Mouse (Mus musculus) B cell, adult (primary cell): ENCODE measurements around the gene Ppp6r2. TPM values are rescaled to one million over a fixed set of nuclear protein-coding genes. Genes with fewer than 3 reads are reported as not detected.

Source experiments
- total RNA-seq: library from RNA; stranded (reverse); gene quantifications from 4 replicates; pipeline ENCODE4 v1.2.4, GENCODE M21; 2023; ENCODE audit not compliant: inconsistent age

The Ppp6r2 gene
- total RNA-seq = 57.9 to 61.0 TPM (median 59.6 TPM) in 4 replicates

GRCm38 (mm10) chr15:89210915-89211715 is at the start of gene Ppp6r2:
Gene Ppp6r2, plus strand, starts transcription at chr15:89211553.

GRCm38 (mm10) chr15:89180571-89181229 is 30.7 kb upstream of the Ppp6r2 start, which contains the start of gene Plxnb2:
Gene Plxnb2, minus strand, starts transcription at chr15:89180788.

DNA sequence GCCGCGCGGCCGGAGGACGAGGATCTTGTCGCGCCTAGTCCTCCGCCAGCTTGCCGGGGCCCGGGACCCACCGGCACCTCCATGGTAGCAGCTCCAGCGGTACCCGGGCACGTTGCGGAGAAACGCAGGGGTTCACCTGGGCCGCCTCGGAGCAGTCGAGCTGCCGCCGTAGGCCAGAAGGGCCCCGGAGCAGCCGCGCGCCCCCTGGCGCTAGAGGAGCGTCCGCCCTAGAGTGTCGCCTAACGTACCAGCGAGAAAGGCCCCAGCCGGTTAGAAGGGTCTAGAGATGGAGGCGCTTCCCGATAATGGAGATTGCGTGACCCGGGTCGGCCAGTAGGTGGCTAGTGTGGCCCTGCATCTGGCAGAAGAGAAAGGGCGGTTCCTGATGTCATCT is 15.0 kb upstream of the Ppp6r2 start, which contains the start of gene Dennd6b:
TSS of gene Dennd6b (minus strand) at position 184 of the 394 bp plus-strand sequence.

GRCm38 (mm10) chr15:89315190-89315731 is 103.9 kb downstream of the Ppp6r2 start, which contains the start of gene Sbf1:
Gene Sbf1, minus strand, starts transcription at chr15:89315311.

GRCm38 (mm10) chr15:89322670-89323522 is 111.5 kb downstream of the Ppp6r2 start, which contains the start of gene Adm2:
Gene Adm2, plus strand, starts transcription at chr15:89322720.

DNA sequence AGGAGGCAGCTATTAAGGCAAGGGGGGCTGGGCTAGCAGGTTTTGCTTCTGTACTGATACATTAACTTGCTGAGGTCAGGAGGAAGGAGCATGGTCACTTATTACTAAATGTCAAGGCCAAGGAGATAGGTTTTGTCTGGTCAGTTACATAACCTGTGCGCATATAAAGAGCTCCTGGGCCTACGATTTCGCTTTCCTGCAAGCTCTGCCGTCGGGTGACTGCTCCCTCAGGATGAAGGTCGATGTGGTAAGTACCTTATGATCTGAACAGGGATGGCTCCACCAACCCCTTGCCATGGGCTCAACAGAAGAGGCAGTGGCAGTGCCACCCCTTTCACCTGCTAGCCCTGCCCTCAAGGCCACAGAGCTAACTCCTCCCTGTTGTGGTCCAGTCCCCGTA is 122.9 kb downstream of the Ppp6r2 start, which contains the start of gene Miox:
TSS of gene Miox (plus strand) at position 128 of the 400 bp plus-strand sequence.

Other genes with a start within 250 kb of the Ppp6r2 start
- not detected in 4 replicates for gene Mlc1, start 232.5 kb upstream of the Ppp6r2 start, total RNA-seq
- gene Mov10l1, start 228.6 kb upstream of the Ppp6r2 start, total RNA-seq = not detected in 4 replicates
- gene Panx2, start 151.8 kb upstream of the Ppp6r2 start, total RNA-seq = not detected in 4 replicates
- gene Trabd, start 136.4 kb upstream of the Ppp6r2 start, total RNA-seq = 52.0 to 60.0 TPM (median 55.2 TPM) in 4 replicates
- gene Selenoo, start 122.5 kb upstream of the Ppp6r2 start, total RNA-seq = 25.5 to 30.5 TPM (median 26.4 TPM) in 4 replicates
- 49.7 to 54.4 TPM (median 51.7 TPM) in 4 replicates for gene Tubgcp6, start 88.4 kb upstream of the Ppp6r2 start, total RNA-seq
- 92.4 to 97.6 TPM (median 94.4 TPM) in 4 replicates for gene Hdac10, start 82.9 kb upstream of the Ppp6r2 start, total RNA-seq
- 8.8 to 11.9 TPM (median 10.5 TPM) in 4 replicates for gene Mapk12, start 70.8 kb upstream of the Ppp6r2 start, total RNA-seq
- gene Mapk11, start 61.9 kb upstream of the Ppp6r2 start, total RNA-seq = 73.7 to 80.8 TPM (median 77.0 TPM) in 4 replicates
- 7.2 to 13.8 TPM (median 10.2 TPM) in 4 replicates for gene Plxnb2, start 30.8 kb upstream of the Ppp6r2 start, total RNA-seq
- gene Dennd6b, start 15.1 kb upstream of the Ppp6r2 start, total RNA-seq = 26.4 to 33.2 TPM (median 31.3 TPM) in 4 replicates
- 231 to 274 TPM (median 254 TPM) in 4 replicates for gene Sbf1, start 103.8 kb downstream of the Ppp6r2 start, total RNA-seq
- not detected in 4 replicates for gene Adm2, start 111.2 kb downstream of the Ppp6r2 start, total RNA-seq
- not detected in 4 replicates for gene Miox, start 122.8 kb downstream of the Ppp6r2 start, total RNA-seq
- gene Lmf2, start 144.1 kb downstream of the Ppp6r2 start, total RNA-seq = 40.7 to 60.9 TPM (median 56.0 TPM) in 4 replicates
- 125 to 135 TPM (median 132 TPM) in 4 replicates for gene Ncaph2, start 144.2 kb downstream of the Ppp6r2 start, total RNA-seq
- gene Sco2, start 162.3 kb downstream of the Ppp6r2 start, total RNA-seq = 17.1 to 18.9 TPM (median 18.3 TPM) in 4 replicates
- 0.39 to 1.3 TPM (median 0.75 TPM) in 4 replicates for gene Tymp, start 165.5 kb downstream of the Ppp6r2 start, total RNA-seq
- gene Odf3b, start 167.7 kb downstream of the Ppp6r2 start, total RNA-seq = not detected in 4 replicates
- gene Klhdc7b, start 173.4 kb downstream of the Ppp6r2 start, total RNA-seq = not detected in 4 replicates
- not detected in 4 replicates for gene Syce3, start 198.9 kb downstream of the Ppp6r2 start, total RNA-seq
- 7.3 to 12.6 TPM (median 8.2 TPM) in 4 replicates for gene Cpt1b, start 214.3 kb downstream of the Ppp6r2 start, total RNA-seq
- 8.6 to 15.8 TPM (median 10.5 TPM) in 4 replicates for gene C730034F03Rik, start 218.0 kb downstream of the Ppp6r2 start, total RNA-seq
- 1.6 to 2.3 TPM in 2 of 4 replicates, not detected in the others for gene Gm44502, start 218.1 kb downstream of the Ppp6r2 start, total RNA-seq
- 312 to 334 TPM (median 321 TPM) in 4 replicates for gene Chkb, start 218.4 kb downstream of the Ppp6r2 start, total RNA-seq
- gene Mapk8ip2, start 242.4 kb downstream of the Ppp6r2 start, total RNA-seq = not detected in 4 replicates